Mouse (Mus musculus) heart, adult 2 months (tissue): Measurements from ENCODE around the gene Nucks1. TPM values are rescaled to one million over a fixed set of nuclear protein-coding genes. Genes with fewer than 3 reads are reported as not detected.

Source experiments
- DNase-seq, 2 experiments: peaks; one replicate each; pipeline ENCODE4 v3.0.0; 2021
- H3K27ac ChIP-seq: fragments of 200-600 bp; 2 replicates; pipeline ENCODE4 v1.8.1; 2022
- H3K27me3 ChIP-seq: fragments of 200-500 bp; 2 replicates; pipeline ENCODE4 v1.6.1; 2012; ENCODE audit warnings: mild to moderate bottlenecking, low read length, inconsistent platforms, mixed read lengths; ENCODE audit not compliant: control insufficient read depth, insufficient read depth
- H3K36me3 ChIP-seq: fragments of 200-500 bp; 2 replicates; pipeline ENCODE4 v1.6.1; 2012; ENCODE audit warnings: low read length, inconsistent platforms; ENCODE audit not compliant: control insufficient read depth, insufficient read depth
- H3K4me1 ChIP-seq: fragments of 200-500 bp; 2 replicates; pipeline ENCODE4 v1.6.1; 2011; ENCODE audit warnings: low read length; ENCODE audit not compliant: control insufficient read depth, insufficient read depth
- H3K4me3 ChIP-seq: fragments of 200-600 bp; 2 replicates; pipeline ENCODE4 v1.8.1; 2022
- H3K79me2 ChIP-seq: fragments of 200-500 bp; replicated peaks from 2 replicates; pipeline ENCODE4 v1.6.1; 2012; ENCODE audit warnings: mild to moderate bottlenecking, inconsistent platforms, low read length, moderate library complexity, mixed read lengths; ENCODE audit not compliant: control insufficient read depth, insufficient read depth
- H3K9ac ChIP-seq: fragments of 200-500 bp; 2 replicates; pipeline ENCODE4 v1.6.1; 2012; ENCODE audit warnings: low read depth, mild to moderate bottlenecking, control low read depth, inconsistent platforms, low read length, mixed read lengths
- CTCF ChIP-seq: fragments of 200-600 bp; IDR thresholded peaks from 2 replicates; pipeline ENCODE4 v1.8.1; 2022; ENCODE audit warnings: antibody characterized with exemption, mild to moderate bottlenecking, moderate library complexity
- EP300 ChIP-seq: fragments of 200-500 bp; IDR thresholded peaks from 2 replicates; pipeline ENCODE4 v1.6.1; 2011; ENCODE audit warnings: low read depth, low read length, control low read depth; ENCODE audit not compliant: insufficient read depth
- POLR2A ChIP-seq: fragments of 200-500 bp; IDR thresholded peaks from 2 replicates; pipeline ENCODE4 v1.6.1; 2011; ENCODE audit warnings: mild to moderate bottlenecking, low read depth, low read length, control low read depth; ENCODE audit not compliant: insufficient read depth
- WGBS: fragments of 180-500 bp; shearing (Covaris S2); methylation state at CpG from one replicate; pipeline ENCODE4 v1.1.7; 2018; 5-methylcytosine and 5-hydroxymethylcytosine counted together
- intact Hi-C: fragments of 180-260 bp; cut with DNase I; formaldehyde crosslinking; loops from one replicate; pipeline ENCODE4 v1.15.1; 2025
- polyA plus RNA-seq: library from polyadenylated mRNA; depleted of rRNA; stranded (reverse); fragments of >200 nt; gene quantifications from 2 replicates; pipeline ENCODE4 v1.2.3, GENCODE M21; 2012
- total RNA-seq, 2 experiments: library from RNA; stranded (reverse); gene quantifications; 2 replicates each; pipeline ENCODE4 v1.2.3; 2021

Nucks1 gene
- total and polyA plus RNA-seq, 3 experiments, result 9.9 to 64.3 (median 59.5) TPM

- H3K36me3 ChIP-seq, result peaks cover 2% of the 10 kb centered on the region; the same call in 1 of the 2 replicates
- H3K4me3 ChIP-seq, result no peak overlapping the region
- no peak for TF ChIP-seq EP300
- no peak for TF ChIP-seq POLR2A
- no peak for TF ChIP-seq CTCF
- H3K27ac ChIP-seq, result no peak overlapping the region
- intact Hi-C loops, result no loop called here
- WGBS, result 67% methylated on average over 2 of the region's 2 CpGs
- H3K27me3 ChIP-seq, result no peaks in the 10 kb centered on the region
- no peak for DNase-seq
- 0 out of 2 replicates have a peak, but pooled peaks cover 1% of the 10 kb centered on the region for H3K4me1 ChIP-seq
- no peak overlapping the region for H3K9ac ChIP-seq
- H3K79me2 ChIP-seq, result no peaks in the 10 kb centered on the region
These were observed 23.1 kb downstream of the Nucks1 start for GRCm38 (mm10) chr1:131933471-131933870.

GRCm38 (mm10) chr1:131937659-131938305, 27.4 kb downstream of the Nucks1 start:
- WGBS, result 38% methylated on average over 6 of the region's 6 CpGs
- intact Hi-C loops, result loop anchor here (1.0 to 5.0 kb wide), 2 partner anchors 44 to 110 kb away; no protein-coding TSS in a partner anchor
- H3K27me3 ChIP-seq, result no peaks in the 10 kb centered on the region
- peak; percentile 87 for TF ChIP-seq CTCF
- no peak for TF ChIP-seq POLR2A
- TF ChIP-seq EP300, result peak; percentile 74; the same call in 1 of the 2 replicates
- peaks cover 3% of the 10 kb centered on the region; the same call in 1 of the 2 replicates for H3K4me1 ChIP-seq
- H3K9ac ChIP-seq, result no peak overlapping the region
- peak; percentile 68 for DNase-seq
- H3K4me3 ChIP-seq, result no peak overlapping the region
- no peaks in the 10 kb centered on the region; the same call in 1 of the 2 replicates for H3K36me3 ChIP-seq
- H3K27ac ChIP-seq, result no peak overlapping the region
- H3K79me2 ChIP-seq, result no peaks in the 10 kb centered on the region

DNA sequence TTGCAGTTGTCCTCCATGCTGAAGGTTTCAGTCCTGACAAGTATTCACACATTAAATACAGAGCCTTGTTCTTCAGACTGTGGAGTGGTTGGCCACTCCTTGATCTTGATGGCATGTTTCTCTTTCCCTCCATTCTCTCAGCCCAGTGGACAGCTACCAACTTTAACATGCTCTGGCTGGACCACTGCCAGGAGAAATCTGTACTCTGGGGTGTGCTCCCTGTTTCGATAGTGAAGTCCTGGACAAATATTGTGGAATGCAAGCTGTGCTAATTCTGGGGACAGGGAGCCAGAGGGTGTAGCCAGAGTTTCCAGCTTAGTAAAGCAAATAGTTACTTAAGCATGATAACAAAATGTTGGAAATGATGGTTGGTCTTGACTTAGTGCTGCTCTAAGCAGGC, 28.5 kb downstream of the Nucks1 start:
- Histone ChIP-seq H3K4me3 (no peak overlapping the region), H3K9ac (no peak overlapping the region), H3K36me3 (no peaks in the 10 kb centered on the region; the same call in 1 of the 2 replicates), H3K27me3 (no peaks in the 10 kb centered on the region), H3K79me2 (no peaks in the 10 kb centered on the region), H3K4me1 (peaks cover 3% of the 10 kb centered on the region), H3K27ac (no peak overlapping the region)
- intact Hi-C loops, result loop anchor here (5.0 kb wide), 1 partner anchor 108 kb away; no protein-coding TSS in a partner anchor
- DNase-seq, result peak; percentile 31 to 49
- no peak for TF ChIP-seq POLR2A
- no peak for TF ChIP-seq CTCF
- TF ChIP-seq EP300, result no peak
- 40% methylated on average over 1 of the region's 1 CpGs for WGBS

- Histone ChIP-seq H3K27me3 (no peaks in the 10 kb centered on the region), H3K27ac (no peak overlapping the region), H3K4me1 (peaks cover 3% of the 10 kb centered on the region), H3K4me3 (no peak overlapping the region), H3K36me3 (no peaks in the 10 kb centered on the region; the same call in 1 of the 2 replicates), H3K79me2 (no peaks in the 10 kb centered on the region), H3K9ac (no peak overlapping the region)
- no peak for DNase-seq
- intact Hi-C loops, result no loop called here
- 57% methylated on average over 2 of the region's 2 CpGs for WGBS
- TF ChIP-seq POLR2A, result no peak
- TF ChIP-seq CTCF, result no peak
- no peak for TF ChIP-seq EP300
These were observed 30.4 kb downstream of the Nucks1 start for GRCm38 (mm10) chr1:131940711-131941244.

- H3K79me2 ChIP-seq, result no peaks in the 10 kb centered on the region
- DNase-seq, result no peak
- peaks cover 3% of the 10 kb centered on the region for H3K4me1 ChIP-seq
- H3K4me3 ChIP-seq, result no peak overlapping the region
- WGBS, result 98% methylated on average over 1 of the region's 1 CpGs
- intact Hi-C loops, result no loop called here
- no peaks in the 10 kb centered on the region for H3K27me3 ChIP-seq
- no peak for TF ChIP-seq POLR2A
- no peak for TF ChIP-seq CTCF
- no peak for TF ChIP-seq EP300
- H3K27ac ChIP-seq, result no peak overlapping the region
- H3K36me3 ChIP-seq, result no peaks in the 10 kb centered on the region; the same call in 1 of the 2 replicates
- H3K9ac ChIP-seq, result no peak overlapping the region
These were observed 31.2 kb downstream of the Nucks1 start for GRCm38 (mm10) chr1:131941501-131941900.
